ENCODE assay signal across 25 mouse cellular contexts in the genomic region with DNA sequence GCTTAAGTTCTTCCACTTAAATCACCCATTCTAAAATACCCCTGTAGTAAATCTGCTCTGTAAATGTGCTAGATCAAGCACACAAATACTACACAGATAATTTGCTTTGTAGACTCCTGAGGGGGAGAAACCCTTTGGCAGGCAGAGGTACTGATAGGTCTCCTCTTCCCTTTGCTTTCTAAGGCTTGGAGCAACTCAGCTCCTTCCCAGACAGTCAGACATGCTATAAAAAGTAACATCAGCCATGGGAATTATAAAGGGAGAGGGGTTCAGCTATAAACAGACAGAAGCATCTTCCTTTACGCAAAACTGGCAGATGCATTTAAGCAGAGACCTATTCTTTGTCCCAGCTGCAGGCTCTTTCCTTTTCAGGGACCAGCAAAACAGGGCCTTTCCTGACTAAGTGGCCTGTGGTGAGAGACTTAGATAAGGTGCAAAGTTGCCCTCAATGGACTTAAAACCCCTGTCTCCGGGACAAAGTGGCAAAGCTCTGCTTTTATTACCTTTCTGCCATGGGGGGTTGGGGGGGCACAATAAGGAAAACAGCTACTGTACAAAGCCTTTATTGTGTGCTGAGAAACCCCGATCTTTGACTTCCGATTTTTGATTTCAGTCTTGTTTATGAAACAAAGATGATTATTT.
DNase-seq lines count a peak whose midpoint lies in the region; ATAC-seq lines count a peak whose summit lies in the region.
"Had no signal": no experiment of that assay in that cellular context is flagged by ENCODE, and none has a peak within 500 bp of the region (broad histone marks: within the 10 kb centered on the region; RNA-seq: fewer than 3 reads in every experiment).

No protein-coding gene starts in this region.

- H3K4me1 ChIP-seq in heart, embryonic 12.5 days (replicated peaks): peaks cover 27% of the 10 kb centered on the region
- H3K4me1 ChIP-seq in intestine, embryonic 14.5 days (replicated peaks; ENCODE audit: control insufficient read depth, insufficient read depth, low read length): 0 out of 2 replicates have a peak, but pooled peaks cover 5% of the 10 kb centered on the region
- no peaks in the 10 kb centered on the region for H3K4me1 ChIP-seq in intestine, embryonic 15.5 days (replicated peaks)
- peaks cover 6% of the 10 kb centered on the region for H3K4me1 ChIP-seq in neural tube, embryonic 15.5 days
- H3K4me1 ChIP-seq: embryonic facial prominence, embryonic 12.5 days; embryonic facial prominence, embryonic 15.5 days; hindbrain, embryonic 15.5 days had no signal

- no peaks in the 10 kb centered on the region for H3K36me3 ChIP-seq in heart, embryonic 12.5 days
- H3K36me3 ChIP-seq in intestine, embryonic 14.5 days (ENCODE audit: control insufficient read depth, insufficient read depth, low read length): no peaks in the 10 kb centered on the region
- no peaks in the 10 kb centered on the region for H3K36me3 ChIP-seq in intestine, embryonic 15.5 days
- no peaks in the 10 kb centered on the region for H3K36me3 ChIP-seq in neural tube, embryonic 15.5 days
- H3K36me3 ChIP-seq: embryonic facial prominence, embryonic 12.5 days; embryonic facial prominence, embryonic 15.5 days; heart, embryonic 15.5 days; hindbrain, embryonic 15.5 days had no signal

- no peak for DNase-seq in heart, adult 9 months (ENCODE audit: low spot score in 2 of 2)
- DNase-seq in intestine, embryonic 14.5 days (ENCODE audit: low spot score): peak; percentile 15
- DNase-seq in layer of hippocampus, adult 9-10 months (ENCODE audit: low spot score): no peak
- DNase-seq: adrenal gland, adult 2 months; adrenal gland, postnatal 14 days; cerebellum, adult 11 months; cerebellum, adult 2 months; cerebellum, adult 9-11 months; cerebellum, postnatal 25 days; forebrain, postnatal 0 days; gastrocnemius, adult 2 months; gastrocnemius, postnatal 14 days; heart, adult 11 months; heart, postnatal 10 days; heart, postnatal 4 days; kidney, adult 11 months had no signal

- H3K27me3 ChIP-seq in heart, embryonic 12.5 days (replicated peaks): no peaks in the 10 kb centered on the region
- H3K27me3 ChIP-seq in intestine, embryonic 14.5 days (replicated peaks; ENCODE audit: control insufficient read depth, insufficient read depth, low read length): no peaks in the 10 kb centered on the region
- H3K27me3 ChIP-seq in intestine, embryonic 15.5 days (replicated peaks): no peaks in the 10 kb centered on the region
- H3K27me3 ChIP-seq in neural tube, embryonic 15.5 days (replicated peaks): no peaks in the 10 kb centered on the region
- H3K27me3 ChIP-seq: embryonic facial prominence, embryonic 12.5 days; embryonic facial prominence, embryonic 15.5 days; heart, embryonic 15.5 days; hindbrain, embryonic 15.5 days had no signal

- no peak overlapping the region for H3K9ac ChIP-seq in heart, embryonic 12.5 days
- no peak overlapping the region for H3K9ac ChIP-seq in intestine, embryonic 14.5 days (ENCODE audit: low read length)
- no peak overlapping the region for H3K9ac ChIP-seq in intestine, embryonic 15.5 days
- H3K9ac ChIP-seq in neural tube, embryonic 15.5 days (replicated peaks): no peak overlapping the region
- H3K9ac ChIP-seq: embryonic facial prominence, embryonic 12.5 days; embryonic facial prominence, embryonic 15.5 days; forebrain, postnatal 0 days; heart, embryonic 15.5 days; hindbrain, embryonic 15.5 days had no signal

- H3K4me3 ChIP-seq in heart, embryonic 12.5 days: no peak overlapping the region
- H3K4me3 ChIP-seq in intestine, embryonic 14.5 days (ENCODE audit: low read depth, low read length): no peak overlapping the region
- no peak overlapping the region for H3K4me3 ChIP-seq in intestine, embryonic 15.5 days (replicated peaks)
- no peak overlapping the region for H3K4me3 ChIP-seq in neural tube, embryonic 15.5 days (replicated peaks)
- H3K4me3 ChIP-seq: embryonic facial prominence, embryonic 12.5 days; embryonic facial prominence, embryonic 15.5 days; gastrocnemius, adult 2 months; heart, embryonic 15.5 days; hindbrain, embryonic 15.5 days had no signal

- WGBS in heart, embryonic 12.5 days: 35% methylated on average over 4 of the region's 4 CpGs
- 46% methylated on average over 4 of the region's 4 CpGs for WGBS in intestine, embryonic 14.5 days
- 50% methylated on average over 4 of the region's 4 CpGs for WGBS in intestine, embryonic 15.5 days
- WGBS in neural tube, embryonic 15.5 days: 48% methylated on average over 4 of the region's 4 CpGs

- ATAC-seq in heart, embryonic 12.5 days (ENCODE audit: insufficient number of reproducible peaks, low FRiP score): no peak
- ATAC-seq in intestine, embryonic 14.5 days (replicated peaks; ENCODE audit: low FRiP score, low TSS enrichment, low read depth): no peak
- peak; percentile 59 for ATAC-seq in intestine, embryonic 15.5 days
- peak; percentile 61 for ATAC-seq in neural tube, embryonic 15.5 days (ENCODE audit: low FRiP score)
- ATAC-seq: CD4-positive, CD25-positive, alpha-beta regulatory T cell, adult 4 months; forebrain, embryonic 14.5 days; forebrain, postnatal 0 days had no signal

- peak overlapping the region; percentile 1; the same call in 1 of the 2 replicates for H3K27ac ChIP-seq in heart, embryonic 12.5 days (ENCODE audit: poor library complexity, severe bottlenecking)
- H3K27ac ChIP-seq in intestine, embryonic 14.5 days (ENCODE audit: low read depth): no peak overlapping the region
- H3K27ac ChIP-seq in intestine, embryonic 15.5 days: no peak overlapping the region
- H3K27ac ChIP-seq in neural tube, embryonic 15.5 days (replicated peaks): no peak overlapping the region; the same call in 1 of the 2 replicates
- H3K27ac ChIP-seq: embryonic facial prominence, embryonic 12.5 days; embryonic facial prominence, embryonic 15.5 days; gastrocnemius, adult 2 months; heart, embryonic 15.5 days; hindbrain, embryonic 15.5 days had no signal

- no peaks in the 10 kb centered on the region for H3K9me3 ChIP-seq in heart, embryonic 12.5 days (replicated peaks)
- H3K9me3 ChIP-seq in intestine, embryonic 14.5 days (ENCODE audit: control insufficient read depth, low read length): no peaks in the 10 kb centered on the region
- no peaks in the 10 kb centered on the region for H3K9me3 ChIP-seq in intestine, embryonic 15.5 days
- H3K9me3 ChIP-seq in neural tube, embryonic 15.5 days (replicated peaks): no peaks in the 10 kb centered on the region
- H3K9me3 ChIP-seq: embryonic facial prominence, embryonic 12.5 days; embryonic facial prominence, embryonic 15.5 days; heart, embryonic 15.5 days; hindbrain, embryonic 15.5 days had no signal

- H3K4me2 ChIP-seq in heart, embryonic 12.5 days: no peak overlapping the region
- H3K4me2 ChIP-seq in intestine, embryonic 14.5 days (ENCODE audit: low read length): no peak overlapping the region
- no peak overlapping the region for H3K4me2 ChIP-seq in intestine, embryonic 15.5 days (replicated peaks)
- H3K4me2 ChIP-seq in neural tube, embryonic 15.5 days: no peak overlapping the region
- H3K4me2 ChIP-seq: embryonic facial prominence, embryonic 12.5 days; embryonic facial prominence, embryonic 15.5 days; heart, embryonic 15.5 days; hindbrain, embryonic 15.5 days had no signal

Comparison
In these comparisons a context has a peak if more than half of its experiments do, and no peak if none do; other contexts are left out.
1. ATAC-seq: peak in intestine, embryonic 15.5 days (single experiment) and neural tube, embryonic 15.5 days (single experiment); none in heart, embryonic 12.5 days (single experiment) and intestine, embryonic 14.5 days (single experiment).